Comparison of ENCODE assay signal across 12 mouse cellular contexts in genomic region chr7:125593831-125594230, GRCm38 (mm10). TPM values are rescaled to one million over a fixed set of nuclear protein-coding genes. Genes with fewer than 3 reads are reported as not detected.
DNase-seq lines count a peak whose midpoint lies in the region; ATAC-seq and TF ChIP-seq lines count a peak whose summit lies in the region.
"Had no signal": no experiment of that assay in that cellular context is flagged by ENCODE, and none has a peak within 500 bp of the region (broad histone marks: within the 10 kb centered on the region; RNA-seq: fewer than 3 reads in every experiment).

No protein-coding gene starts in this region.

- 24% methylated on average over 4 of the region's 4 CpGs for WGBS in liver, embryonic 16.5 days (ENCODE audit: insufficient replicate concordance)
- 84% methylated on average over 4 of the region's 4 CpGs for WGBS in kidney, embryonic 15.5 days

- TF ChIP-seq RAD21 in MEL (IDR thresholded peaks at IDR 0.05; ENCODE audit: low read depth, low read length) = no peak

- no peaks in the 10 kb centered on the region for H3K27me3 ChIP-seq in MEL (ENCODE audit: control insufficient read depth in 1 of 2, insufficient read depth in 2 of 2, low read length in 2 of 2)
- H3K27me3 ChIP-seq in liver, embryonic 16.5 days (ENCODE audit: control insufficient read depth, insufficient read depth, low read depth, low read length) = no peaks in the 10 kb centered on the region
- H3K27me3 ChIP-seq in splenic B cell, adult 2 months (ENCODE audit: control insufficient read depth, insufficient read depth, low read length, poor library complexity, severe bottlenecking) = no peaks in the 10 kb centered on the region
- H3K27me3 ChIP-seq in kidney, embryonic 15.5 days = no peaks in the 10 kb centered on the region
- H3K27me3 ChIP-seq: hindbrain, embryonic 15.5 days; limb, embryonic 13.5 days had no signal

- peak; percentile 24; the same call in 1 of the 2 replicates for ATAC-seq in liver, embryonic 16.5 days (ENCODE audit: low read depth)
- no peak for ATAC-seq in kidney, embryonic 15.5 days (replicated peaks; ENCODE audit: low FRiP score)

- H3K9me3 ChIP-seq in MEL (replicated peaks; ENCODE audit: insufficient read depth, low read length) = no peaks in the 10 kb centered on the region
- H3K9me3 ChIP-seq in liver, embryonic 16.5 days (replicated peaks; ENCODE audit: control insufficient read depth, low read length) = no peaks in the 10 kb centered on the region
- no peaks in the 10 kb centered on the region for H3K9me3 ChIP-seq in kidney, embryonic 15.5 days (replicated peaks)
- H3K9me3 ChIP-seq: hindbrain, embryonic 15.5 days; limb, embryonic 13.5 days had no signal

- no peak for TF ChIP-seq CTCF in MEL (IDR thresholded peaks at IDR 0.05 in 2 of 3, conservative IDR thresholded peaks at IDR 0.05 in 1 of 3; ENCODE audit: control insufficient read depth in 1 of 3, insufficient read depth in 1 of 3, low read depth in 2 of 3, low read length in 3 of 3, poor library complexity in 1 of 3, severe bottlenecking in 1 of 3)

- peak; percentile 79 for DNase-seq in CD4-positive, CD25-positive, alpha-beta regulatory T cell, adult 2 months (ENCODE audit: low read depth, low spot score)
- DNase-seq in MEL (ENCODE audit: low read depth, low spot score) = peak; percentile 47
- DNase-seq in splenic B cell, adult 2 months (ENCODE audit: low read depth, low spot score) = peak; percentile 55
- DNase-seq in frontal cortex, postnatal 10 days (ENCODE audit: low spot score in 2 of 2) = no peak
- no peak for DNase-seq in cerebellum, adult 8-10 months
- no peak for DNase-seq in gastrocnemius, postnatal 36 days

- H3K9ac ChIP-seq in MEL (ENCODE audit: control insufficient read depth, low read depth, low read length, poor library complexity, severe bottlenecking) = no peak overlapping the region
- H3K9ac ChIP-seq in liver, embryonic 16.5 days (ENCODE audit: low read depth, low read length) = no peak overlapping the region
- H3K9ac ChIP-seq in kidney, embryonic 15.5 days = no peak overlapping the region
- H3K9ac ChIP-seq: hindbrain, embryonic 15.5 days; limb, embryonic 13.5 days had no signal

- H3K4me2 ChIP-seq in liver, embryonic 16.5 days (ENCODE audit: low read depth, low read length) = no peak overlapping the region
- no peak overlapping the region for H3K4me2 ChIP-seq in kidney, embryonic 15.5 days
- H3K4me2 ChIP-seq: heart, embryonic 11.5 days; hindbrain, embryonic 15.5 days; limb, embryonic 13.5 days had no signal

- no peaks in the 10 kb centered on the region for H3K79me2 ChIP-seq in MEL (ENCODE audit: control insufficient read depth, insufficient read depth, low read length, poor library complexity)

- H3K4me3 ChIP-seq in MEL (ENCODE audit: control insufficient read depth in 1 of 2, insufficient read depth in 1 of 2, low read depth in 2 of 2, low read length in 2 of 2) = no peak overlapping the region
- H3K4me3 ChIP-seq in liver, embryonic 16.5 days (ENCODE audit: low read depth, low read length) = no peak overlapping the region
- no peak overlapping the region for H3K4me3 ChIP-seq in kidney, embryonic 15.5 days (replicated peaks)
- H3K4me3 ChIP-seq: erythroblast, embryonic 14.5 days; hindbrain, embryonic 15.5 days; limb, embryonic 13.5 days had no signal

- H3K27ac ChIP-seq in MEL (ENCODE audit: control insufficient read depth, low read depth, low read length) = no peak overlapping the region
- no peak overlapping the region for H3K27ac ChIP-seq in liver, embryonic 16.5 days (ENCODE audit: low read length)
- no peak overlapping the region for H3K27ac ChIP-seq in kidney, embryonic 15.5 days
- H3K27ac ChIP-seq: hindbrain, embryonic 15.5 days; limb, embryonic 13.5 days had no signal

- peaks cover 0 to 4% of the 10 kb centered on the region in 2 experiments; a peak in 1 of 4 replicates for H3K36me3 ChIP-seq in MEL (ENCODE audit: control insufficient read depth in 1 of 2, insufficient read depth in 2 of 2, low read length in 2 of 2)
- no peaks in the 10 kb centered on the region for H3K36me3 ChIP-seq in liver, embryonic 16.5 days (ENCODE audit: control insufficient read depth, insufficient read depth)
- H3K36me3 ChIP-seq in splenic B cell, adult 2 months (ENCODE audit: control insufficient read depth, insufficient read depth, low read length, poor library complexity, severe bottlenecking) = no peaks in the 10 kb centered on the region
- no peaks in the 10 kb centered on the region for H3K36me3 ChIP-seq in kidney, embryonic 15.5 days
- H3K36me3 ChIP-seq: hindbrain, embryonic 15.5 days; limb, embryonic 13.5 days had no signal

- H3K4me1 ChIP-seq in MEL (ENCODE audit: control insufficient read depth in 1 of 2, insufficient read depth in 2 of 2, low read length in 2 of 2) = peaks cover 2 to 14% of the 10 kb centered on the region in 2 experiments
- H3K4me1 ChIP-seq in liver, embryonic 16.5 days (ENCODE audit: control insufficient read depth, low read depth, low read length) = no peaks in the 10 kb centered on the region
- H3K4me1 ChIP-seq in kidney, embryonic 15.5 days = no peaks in the 10 kb centered on the region
- H3K4me1 ChIP-seq: hindbrain, embryonic 15.5 days; limb, embryonic 13.5 days had no signal

- intact Hi-C loops in gastrocnemius, postnatal 36 days (cut with DNase I) = no loop called here

- TF ChIP-seq POLR2A in MEL (IDR thresholded peaks at IDR 0.05; ENCODE audit: control insufficient read depth in 1 of 2, insufficient read depth in 1 of 2, low read depth in 1 of 2, low read length in 2 of 2, poor library complexity in 1 of 2) = no peak

- no peak for TF ChIP-seq EP300 in MEL (IDR thresholded peaks at IDR 0.05; ENCODE audit: low read depth in 1 of 2, low read length in 2 of 2)

TF ChIP-seq in MEL, 35 proteins besides CTCF, POLR2A, EP300 and RAD21:
- TF ChIP-seq JUND (IDR thresholded peaks at IDR 0.05; ENCODE audit: low read depth, low read length) (no peak), NELFE (IDR thresholded peaks at IDR 0.05; ENCODE audit: low read depth, low read length) (no peak), MEF2A (IDR thresholded peaks at IDR 0.05; ENCODE audit: extremely low read depth, insufficient replicate concordance, low read depth, low read length, poor library complexity, severe bottlenecking) (no peak), ZMIZ1 (IDR thresholded peaks at IDR 0.05; ENCODE audit: low read depth, low read length) (no peak), BHLHE40 (IDR thresholded peaks at IDR 0.05; ENCODE audit: borderline replicate concordance, low read depth, low read length) (no peak), ZNF384 (IDR thresholded peaks at IDR 0.05; ENCODE audit: low read depth, low read length) (no peak), ZC3H11A (IDR thresholded peaks at IDR 0.05; ENCODE audit: low read depth, low read length) (no peak), CHD1 (IDR thresholded peaks at IDR 0.05; ENCODE audit: low read depth, low read length) (no peak), MAZ (IDR thresholded peaks at IDR 0.05; ENCODE audit: low read depth, low read length) (no peak), TBP (IDR thresholded peaks at IDR 0.05; ENCODE audit: low read depth, low read length) (no peak), UBTF (IDR thresholded peaks at IDR 0.05; ENCODE audit: borderline replicate concordance, insufficient read depth, low read depth, low read length) (no peak), MXI1 (IDR thresholded peaks at IDR 0.05; ENCODE audit: low read depth, low read length) (no peak), HCFC1 (IDR thresholded peaks at IDR 0.05; ENCODE audit: low read depth, low read length) (no peak), ELF1 (IDR thresholded peaks at IDR 0.05; ENCODE audit: low read depth, low read length) (no peak), E2F4 (IDR thresholded peaks at IDR 0.05; ENCODE audit: borderline replicate concordance, low read depth, low read length) (no peak)

RNA-seq across cellular contexts. Expression of gene Il21r, which starts 9.4 kb away (rescaled TPM):
- not detected in 2 replicates for total RNA-seq in MEL (2012; rRNA removed)
- under 1 TPM in 1 of 2 experiments, not detected in 1; 0.06 TPM for polyA plus RNA-seq in MEL (2012; ENCODE audit: insufficient read depth in 1 of 2, insufficient read length in 2 of 2, low read depth in 1 of 2, low replicate concordance in 2 of 2, missing spikeins in 1 of 2)
- 0.68 and 1.0 TPM in 2 replicates for polyA plus RNA-seq in liver, embryonic 16.5 days (2015; fragmentation: Nextera tagmentation; extraction: Ambion mirVana)
- 0.24 and 0.31 TPM in 2 replicates for polyA plus RNA-seq in kidney, embryonic 15.5 days (2015; fragmentation: Nextera tagmentation; extraction: Ambion mirVana)
- total RNA-seq in gastrocnemius, postnatal 36 days (2021) = under 1 TPM in 1 of 2 experiments, not detected in 1; 0.59 TPM

RNA-seq across cellular contexts. Expression of gene Il4ra, which starts 41.9 kb away (rescaled TPM):
- total RNA-seq in MEL (2012; rRNA removed) = 2.9 and 3.6 TPM in 2 replicates
- polyA plus RNA-seq in MEL (2012; ENCODE audit: insufficient read depth in 1 of 2, insufficient read length in 2 of 2, low read depth in 1 of 2, low replicate concordance in 2 of 2, missing spikeins in 1 of 2) = 1 to 10 TPM in 1 of 2 experiments, not detected in 1; 5.0 TPM
- 6.2 and 6.9 TPM in 2 replicates for polyA plus RNA-seq in liver, embryonic 16.5 days (2015; fragmentation: Nextera tagmentation; extraction: Ambion mirVana)
- polyA plus RNA-seq in kidney, embryonic 15.5 days (2015; fragmentation: Nextera tagmentation; extraction: Ambion mirVana) = 8.6 and 10.4 TPM in 2 replicates
- total RNA-seq in gastrocnemius, postnatal 36 days (2021) = 1 to 10 TPM; 4.7 to 6.2 TPM

Comparison
In these comparisons a context has a peak if more than half of its experiments do, and no peak if none do; other contexts are left out.
1. DNase-seq: peak in CD4-positive, CD25-positive, alpha-beta regulatory T cell, adult 2 months (single experiment), MEL (single experiment) and splenic B cell, adult 2 months (single experiment); none in frontal cortex, postnatal 10 days (0 of 2), cerebellum, adult 8-10 months (single experiment) and gastrocnemius, postnatal 36 days (0 of 2).